Mouse (Mus musculus) bone marrow, adult 2 months (tissue): Measurements from ENCODE around the gene BC030870. TPM values are rescaled to one million over a fixed set of nuclear protein-coding genes. Genes with fewer than 3 reads are reported as not detected.

Experiments used
- H3K27ac ChIP-seq: fragments of 200-500 bp; 2 replicates; pipeline ENCODE4 v1.5.1; 2012; ENCODE audit warnings: low read depth, mild to moderate bottlenecking, control low read depth, inconsistent platforms, low read length; ENCODE audit not compliant: control insufficient read depth, poor library complexity, insufficient read depth
- H3K4me1 ChIP-seq: fragments of 200-500 bp; 2 replicates; pipeline ENCODE4 v1.6.1; 2011; ENCODE audit warnings: low read length; ENCODE audit not compliant: control insufficient read depth, insufficient read depth
- H3K4me3 ChIP-seq: fragments of 200-500 bp; replicated peaks from 2 replicates; pipeline ENCODE3; 2011; ENCODE audit warnings: mild to moderate bottlenecking, low read depth, low read length, control low read depth; ENCODE audit not compliant: control insufficient read depth
- CTCF ChIP-seq: fragments of 200-500 bp; IDR thresholded peaks from 2 replicates; pipeline ENCODE4 v1.5.1; 2011; ENCODE audit warnings: low read length, control low read depth; ENCODE audit not compliant: control insufficient read depth, insufficient read depth
- POLR2A ChIP-seq: fragments of 200-500 bp; IDR thresholded peaks from 2 replicates; pipeline ENCODE4 v1.6.1; 2011; ENCODE audit warnings: low read depth, mild to moderate bottlenecking, control low read depth, low read length, borderline replicate concordance; ENCODE audit not compliant: control insufficient read depth
- WGBS: fragments of 180-500 bp; shearing (Covaris S2); methylation state at CpG from one replicate; pipeline ENCODE4 v1.1.7; 2018; 5-methylcytosine and 5-hydroxymethylcytosine counted together
- polyA plus RNA-seq: library from polyadenylated mRNA; stranded (reverse); fragments of >200 nt; gene quantifications from 2 replicates; pipeline ENCODE4 v1.2.4, GENCODE M21; 2011; ENCODE audit warnings: low replicate concordance; ENCODE audit not compliant: missing spikeins, insufficient read depth, insufficient read length

The BC030870 gene
- polyA plus RNA-seq, 1 experiment: not detected

DNA sequence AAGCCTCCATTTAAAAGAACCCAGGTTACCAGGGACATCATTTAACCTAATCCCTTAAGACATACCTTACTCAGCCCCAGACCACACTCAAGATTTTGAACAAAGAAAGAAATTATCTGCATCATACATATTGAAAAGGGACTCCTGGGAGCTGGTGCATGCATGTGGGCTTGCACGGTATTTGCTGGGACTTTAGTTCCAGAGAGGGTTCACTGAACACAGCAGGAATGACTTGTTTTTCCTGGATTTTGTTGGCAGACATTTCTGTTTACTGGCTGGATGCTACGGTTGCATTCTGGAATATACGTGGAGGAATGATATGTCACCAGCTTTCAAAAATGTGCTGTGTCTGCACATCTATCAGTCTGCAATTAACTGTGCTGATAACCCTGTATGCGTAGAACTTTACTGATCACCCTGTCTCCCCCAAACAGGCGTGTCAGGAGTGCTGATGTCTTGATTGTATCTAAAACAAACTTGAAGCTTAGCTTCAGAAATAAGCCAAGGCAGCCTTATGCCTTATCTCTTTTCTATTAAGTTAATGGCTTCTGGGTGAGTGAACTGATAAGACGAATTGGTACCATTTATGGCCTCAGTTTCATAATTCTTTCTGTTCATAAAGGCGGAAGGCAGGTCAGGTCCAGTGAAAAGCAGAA lies 31.5 kb downstream of the BC030870 start:
- no peaks in the 10 kb centered on the region for H3K4me1 ChIP-seq
- TF ChIP-seq CTCF (no peak), POLR2A (no peak)
- WGBS: 80% methylated on average over 7 of the region's 7 CpGs
- no peak overlapping the region for H3K4me3 ChIP-seq
- H3K27ac ChIP-seq: no peak overlapping the region

DNA sequence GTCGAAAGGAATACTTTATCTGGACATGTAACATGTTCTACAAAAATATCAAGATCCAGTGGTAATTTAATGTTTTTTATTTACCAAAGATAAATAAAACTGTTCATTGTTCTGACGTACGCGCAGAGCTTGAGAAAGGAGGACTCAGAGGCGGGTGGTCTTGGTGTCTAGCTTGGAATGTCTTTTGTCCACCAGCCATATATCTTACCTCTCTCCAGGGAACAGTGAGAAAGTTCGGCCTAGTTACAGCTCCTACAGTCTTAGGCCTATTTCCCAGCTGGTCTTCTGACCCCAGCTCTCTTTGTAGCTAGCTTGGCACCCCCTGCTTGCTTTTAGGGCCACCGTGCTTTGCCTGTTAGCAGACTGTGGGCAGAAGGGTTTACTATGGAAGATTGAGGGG lies 39.6 kb downstream of the BC030870 start:
- Histone ChIP-seq H3K4me1 (no peaks in the 10 kb centered on the region), H3K4me3 (no peak overlapping the region), H3K27ac (no peak overlapping the region)
- WGBS: 81% methylated on average over 7 of the region's 7 CpGs
- TF ChIP-seq CTCF (no peak), POLR2A (no peak)

DNA sequence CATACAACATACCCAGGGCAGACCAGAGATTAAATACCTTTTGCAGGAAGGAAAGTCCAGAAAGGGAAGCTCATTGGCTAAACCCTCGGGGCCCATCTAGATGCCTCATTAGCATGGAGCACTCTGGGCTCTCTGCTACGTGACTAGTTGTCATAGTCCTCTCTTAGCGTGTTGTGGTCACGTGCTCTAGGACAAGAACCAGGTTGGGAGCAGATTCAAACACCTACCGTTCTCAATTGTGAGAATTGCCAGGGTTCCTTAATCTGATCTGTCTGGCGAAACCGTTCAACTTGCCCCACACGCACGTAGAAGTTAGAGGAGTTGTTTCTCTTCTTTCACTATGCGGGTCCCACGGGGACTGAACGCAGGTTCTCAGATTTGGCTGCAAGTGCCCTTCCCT lies 41.2 kb downstream of the BC030870 start:
- H3K4me3 ChIP-seq: no peak overlapping the region
- TF ChIP-seq POLR2A (no peak), CTCF (no peak)
- H3K4me1 ChIP-seq: no peaks in the 10 kb centered on the region
- H3K27ac ChIP-seq: no peak overlapping the region
- 84% methylated on average over 12 of the region's 12 CpGs for WGBS

DNA sequence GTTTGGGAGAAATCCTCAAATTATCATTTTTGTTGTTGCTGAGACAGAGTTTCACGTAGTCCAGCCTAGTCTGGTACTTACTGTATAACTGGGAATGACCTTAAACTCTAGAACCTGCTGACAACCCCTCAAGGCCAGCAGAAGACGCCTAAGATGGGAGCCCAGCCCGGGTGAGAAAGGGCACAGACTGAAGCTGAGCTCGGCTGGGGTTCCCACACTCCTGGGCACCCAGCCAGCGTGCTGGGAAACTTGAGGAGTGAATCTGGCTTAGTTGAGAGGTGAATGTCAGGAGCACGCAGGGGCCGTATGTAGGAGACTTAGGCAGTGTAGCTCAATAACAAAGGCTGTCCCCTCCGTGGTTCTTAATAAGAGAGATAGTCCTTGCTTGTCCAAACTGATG lies 41.7 kb downstream of the BC030870 start:
- WGBS: 72% methylated on average over 8 of the region's 8 CpGs
- TF ChIP-seq CTCF: no peak
- TF ChIP-seq POLR2A: no peak
- Histone ChIP-seq H3K27ac (no peak overlapping the region), H3K4me1 (no peaks in the 10 kb centered on the region), H3K4me3 (no peak overlapping the region)

DNA sequence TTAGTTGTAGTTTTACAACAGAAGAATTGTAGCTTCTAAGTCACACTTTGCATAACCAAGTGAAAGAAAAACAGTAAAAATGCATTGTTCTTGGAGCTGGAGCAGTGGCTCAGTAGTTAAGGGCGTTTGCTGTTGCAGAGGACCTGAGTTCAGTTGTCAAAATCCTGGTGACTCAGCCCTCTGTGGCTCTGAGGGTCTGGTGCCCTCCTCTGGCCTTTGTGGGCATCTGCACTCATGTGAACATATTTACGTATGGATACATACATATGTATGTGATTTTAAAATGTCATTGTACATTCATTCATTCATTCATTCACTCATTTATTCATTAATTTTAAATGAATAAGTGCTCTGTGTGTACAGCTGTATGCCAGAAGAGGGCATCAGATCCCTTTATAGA lies 43.7 kb downstream of the BC030870 start:
- Histone ChIP-seq H3K4me3 (no peak overlapping the region), H3K27ac (no peak overlapping the region), H3K4me1 (no peaks in the 10 kb centered on the region)
- TF ChIP-seq POLR2A (no peak), CTCF (no peak)
- 67% methylated on average over 2 of the region's 2 CpGs for WGBS

DNA sequence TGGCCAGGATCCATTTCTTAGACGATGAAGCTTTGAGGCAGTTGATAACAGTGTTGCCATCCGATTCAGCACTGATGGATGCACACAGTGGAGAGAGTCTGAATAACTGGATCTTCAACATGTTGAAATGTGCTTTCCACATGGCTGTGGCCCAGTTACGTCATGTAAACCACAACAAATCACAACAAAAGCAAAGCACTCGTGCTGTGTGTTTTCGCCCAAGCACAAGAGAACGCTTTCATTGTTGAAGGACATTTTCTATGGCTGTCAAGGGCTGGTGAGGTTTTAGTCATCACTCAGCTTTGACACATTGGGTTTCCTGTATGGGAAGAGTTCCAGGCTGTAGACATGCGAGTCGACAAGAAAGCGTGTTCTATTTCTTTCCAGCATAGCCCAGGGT lies 48.6 kb downstream of the BC030870 start:
- no peaks in the 10 kb centered on the region for H3K4me1 ChIP-seq
- 24% methylated on average over 9 of the region's 9 CpGs for WGBS
- TF ChIP-seq POLR2A (no peak), CTCF (no peak)
- no peak overlapping the region for H3K4me3 ChIP-seq
- no peak overlapping the region for H3K27ac ChIP-seq

DNA sequence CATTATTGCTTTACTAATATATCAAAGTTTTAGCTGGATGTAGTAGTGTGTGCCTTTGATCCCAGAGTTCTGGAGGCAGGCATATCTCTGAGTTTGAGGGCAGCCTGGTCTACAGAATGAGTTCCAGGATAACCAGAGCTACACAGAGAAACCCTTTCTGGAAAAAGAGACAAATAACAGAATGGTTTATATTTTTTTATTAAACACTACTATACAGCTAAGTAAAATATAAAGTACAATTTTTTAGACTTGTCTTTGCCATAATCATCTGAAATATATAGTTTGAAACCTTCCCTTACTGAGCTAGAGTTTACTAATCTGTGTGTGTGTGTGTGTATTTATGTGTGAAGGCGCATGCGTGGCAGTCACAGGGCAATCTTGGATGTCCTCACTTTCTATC lies 54.6 kb downstream of the BC030870 start, which contains the start of gene Gm10663:
Gene Gm10663, plus strand, starts transcription at position 301 of the 400 bp plus-strand sequence.
- 94% methylated on average over 2 of the region's 2 CpGs for WGBS
- TF ChIP-seq CTCF: no peak
- no peak for TF ChIP-seq POLR2A
- H3K4me1 ChIP-seq: no peaks in the 10 kb centered on the region

DNA sequence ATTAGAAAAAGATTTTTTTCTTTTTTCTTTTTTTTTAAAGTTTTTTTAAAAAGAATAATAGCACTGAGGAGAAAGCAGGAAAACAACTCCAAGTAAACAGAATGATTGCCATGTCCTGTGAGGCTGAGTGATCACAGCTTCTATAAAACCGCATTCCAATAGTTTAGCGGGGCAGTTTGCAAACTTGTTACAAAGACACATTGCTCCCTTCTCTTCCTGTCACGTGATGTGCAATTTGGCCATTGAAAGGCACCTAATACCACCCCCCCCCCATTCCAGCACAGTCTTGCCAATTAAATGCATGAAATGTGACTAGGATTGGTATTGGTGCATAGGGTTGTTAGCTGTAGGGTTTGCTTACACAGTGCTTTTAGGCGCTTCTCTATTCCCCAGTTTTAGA lies 58.4 kb downstream of the BC030870 start:
- TF ChIP-seq POLR2A (no peak), CTCF (no peak)
- H3K4me3 ChIP-seq: no peak overlapping the region
- 70% methylated on average over 4 of the region's 4 CpGs for WGBS
- no peak overlapping the region for H3K27ac ChIP-seq
- no peaks in the 10 kb centered on the region for H3K4me1 ChIP-seq

More for the DNA sequence above, 54.6 kb downstream of the BC030870 start, which contains the start of gene Gm10663:
- Histone ChIP-seq H3K27ac (no peak within 1 kb of the TSS), H3K4me3 (no peak within 1 kb of the TSS)

DNA sequence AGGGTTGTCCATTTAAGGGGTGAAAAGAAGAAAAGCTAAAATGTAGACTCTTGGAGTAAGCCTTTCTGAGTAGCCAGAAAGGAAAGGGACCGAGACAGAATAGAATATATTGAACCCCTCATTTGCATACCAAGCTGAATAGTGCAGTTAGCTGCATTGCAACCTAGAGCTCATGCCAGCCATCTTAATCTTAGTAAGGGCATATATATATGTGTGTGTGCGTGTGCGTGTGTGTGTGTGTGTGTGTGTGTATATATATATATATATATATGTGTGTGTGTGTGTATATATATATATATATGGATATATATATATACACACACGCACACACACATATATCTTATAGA lies 60.9 kb downstream of the BC030870 start:
- no peak overlapping the region for H3K27ac ChIP-seq
- no peaks in the 10 kb centered on the region for H3K4me1 ChIP-seq
- TF ChIP-seq CTCF (no peak), POLR2A (no peak)
- WGBS: 78% methylated on average over 4 of the region's 4 CpGs
- H3K4me3 ChIP-seq: no peak overlapping the region
